Mouse (Mus musculus) MEL (cell line): ENCODE measurements around the gene Tmem164. TPM values are rescaled to one million over a fixed set of nuclear protein-coding genes. Genes with fewer than 3 reads are reported as not detected.
A peak's percentile ranks its signal among the peaks of the same experiment; 100 is the strongest.

Experiments
- DNase-seq: peaks from one replicate; pipeline ENCODE4 v3.0.0; 2011; ENCODE audit warnings: low read depth, low spot score
- H3K27ac ChIP-seq: 2 replicates; pipeline ENCODE4 v1.5.1; 2012; ENCODE audit warnings: low read depth, mild to moderate bottlenecking, control low read depth, low read length, moderate library complexity; ENCODE audit not compliant: control insufficient read depth
- H3K27me3 ChIP-seq, 2 experiments: fragments of 150-350 bp in 1 of 2; sonication (generic) in 1 of 2; 2 replicates each; pipeline ENCODE4 v1.6.1; 2012; ENCODE audit warnings: low read length in 2 of 2, mild to moderate bottlenecking in 2 of 2, improper control_type of control experiment in 1 of 2, moderate library complexity in 1 of 2; ENCODE audit not compliant: insufficient read depth in 2 of 2, control insufficient read depth in 1 of 2
- H3K36me3 ChIP-seq, 2 experiments: 2 replicates each; pipeline ENCODE4 v1.6.1; 2012 to 2014; ENCODE audit warnings: low read length in 2 of 2, improper control_type of control experiment in 1 of 2, inconsistent platforms in 1 of 2, mild to moderate bottlenecking in 1 of 2; ENCODE audit not compliant: insufficient read depth in 2 of 2, control insufficient read depth in 1 of 2
- H3K4me1 ChIP-seq, 2 experiments: fragments of 150-350 bp in 1 of 2; sonication (generic) in 1 of 2; 2 replicates each; pipeline ENCODE4 v1.6.1; 2012; ENCODE audit warnings: low read length in 2 of 2, improper control_type of control experiment in 1 of 2, mild to moderate bottlenecking in 1 of 2; ENCODE audit not compliant: insufficient read depth in 2 of 2, control insufficient read depth in 1 of 2
- H3K4me3 ChIP-seq, 2 experiments: fragments of 150-350 bp in 1 of 2; sonication (generic) in 1 of 2; 2 replicates each; pipeline ENCODE4 v1.5.1; 2012; ENCODE audit warnings: low read depth in 2 of 2, low read length in 2 of 2, mild to moderate bottlenecking in 2 of 2, moderate library complexity in 2 of 2, control low read depth in 1 of 2, improper control_type of control experiment in 1 of 2; ENCODE audit not compliant: control insufficient read depth in 1 of 2, insufficient read depth in 1 of 2
- H3K79me2 ChIP-seq: 2 replicates; pipeline ENCODE4 v1.6.1; 2012; ENCODE audit warnings: mild to moderate bottlenecking, low read length, moderate library complexity; ENCODE audit not compliant: control insufficient read depth, poor library complexity, insufficient read depth
- H3K9ac ChIP-seq: 2 replicates; pipeline ENCODE4 v1.6.1; 2012; ENCODE audit warnings: low read depth, mild to moderate bottlenecking, control low read depth, low read length, moderate library complexity; ENCODE audit not compliant: control insufficient read depth, poor library complexity, severe bottlenecking
- H3K9me3 ChIP-seq: fragments of 150-350 bp; sonication (generic); replicated peaks from 2 replicates; pipeline ENCODE4 v1.6.1; 2012; ENCODE audit warnings: mild to moderate bottlenecking, low read length, improper control_type of control experiment, moderate library complexity; ENCODE audit not compliant: insufficient read depth
- BHLHE40 ChIP-seq: IDR thresholded peaks from 2 replicates; pipeline ENCODE4 v1.6.1; 2012; ENCODE audit warnings: low read depth, mild to moderate bottlenecking, inconsistent platforms, low read length, improper control_type of control experiment, borderline replicate concordance
- CTCF ChIP-seq, 3 experiments: IDR thresholded peaks in 2 of 3; conservative IDR thresholded peaks in 1 of 3; 2 replicates each; pipeline ENCODE4 v1.5.1; 2011 to 2012; ENCODE audit warnings: low read length in 3 of 3, low read depth in 2 of 3, mild to moderate bottlenecking in 2 of 3, improper control_type of control experiment in 1 of 3, inconsistent platforms in 1 of 3, mixed read lengths in 1 of 3, moderate library complexity in 1 of 3; ENCODE audit not compliant: control insufficient read depth in 1 of 3, insufficient read depth in 1 of 3, poor library complexity in 1 of 3, severe bottlenecking in 1 of 3
- E2F4 ChIP-seq: IDR thresholded peaks from 2 replicates; pipeline ENCODE4 v1.6.1; 2011; ENCODE audit warnings: low read depth, low read length, improper control_type of control experiment, borderline replicate concordance
- ELF1 ChIP-seq: IDR thresholded peaks from 2 replicates; pipeline ENCODE4 v1.6.1; 2014; ENCODE audit warnings: low read depth, mild to moderate bottlenecking, inconsistent platforms, low read length, improper control_type of control experiment, moderate library complexity
- ETS1 ChIP-seq: IDR thresholded peaks from 2 replicates; pipeline ENCODE4 v1.6.1; 2012; ENCODE audit warnings: low read depth, mild to moderate bottlenecking, inconsistent platforms, low read length, improper control_type of control experiment, moderate library complexity
- JUND ChIP-seq: IDR thresholded peaks from 2 replicates; pipeline ENCODE4 v1.6.1; 2011; ENCODE audit warnings: low read depth, mild to moderate bottlenecking, improper control_type of control experiment, low read length
- KAT2A ChIP-seq: conservative IDR thresholded peaks from 2 replicates; pipeline ENCODE4 v1.6.1; 2012; ENCODE audit warnings: low read depth, low read length, improper control_type of control experiment, inconsistent platforms
- MAFK ChIP-seq: IDR thresholded peaks from 2 replicates; pipeline ENCODE4 v1.6.1; 2011; ENCODE audit warnings: low read depth, mild to moderate bottlenecking, low read length, improper control_type of control experiment, borderline replicate concordance
- MAZ ChIP-seq: IDR thresholded peaks from 2 replicates; pipeline ENCODE4 v1.6.1; 2012; ENCODE audit warnings: low read depth, mild to moderate bottlenecking, inconsistent platforms, low read length, improper control_type of control experiment
- MEF2A ChIP-seq: IDR thresholded peaks from 2 replicates; pipeline ENCODE4 v1.6.1; 2014; ENCODE audit warnings: low read depth, mild to moderate bottlenecking, inconsistent platforms, low read length, improper control_type of control experiment; ENCODE audit not compliant: poor library complexity, insufficient replicate concordance, severe bottlenecking; ENCODE audit errors: extremely low read depth
- MYB ChIP-seq: IDR thresholded peaks from 2 replicates; pipeline ENCODE4 v1.6.1; 2011; ENCODE audit warnings: mild to moderate bottlenecking, low read depth, low read length, improper control_type of control experiment
- MYC ChIP-seq: IDR thresholded peaks from 2 replicates; pipeline ENCODE4 v1.6.1; 2011; ENCODE audit warnings: low read depth, mild to moderate bottlenecking, low read length, improper control_type of control experiment, moderate library complexity
- POLR2A ChIP-seq, 2 experiments: IDR thresholded peaks; 2 replicates each; pipeline ENCODE4 v1.6.1; 2011 to 2012; ENCODE audit warnings: low read length in 2 of 2, mild to moderate bottlenecking in 2 of 2, control low read depth in 1 of 2, improper control_type of control experiment in 1 of 2, low read depth in 1 of 2, moderate library complexity in 1 of 2; ENCODE audit not compliant: control insufficient read depth in 1 of 2, insufficient read depth in 1 of 2, poor library complexity in 1 of 2
- SIN3A ChIP-seq: IDR thresholded peaks from 2 replicates; pipeline ENCODE4 v1.6.1; 2012; ENCODE audit warnings: low read length, improper control_type of control experiment, inconsistent platforms
- SMC3 ChIP-seq: IDR thresholded peaks from 2 replicates; pipeline ENCODE4 v1.6.1; 2011; ENCODE audit warnings: low read depth, low read length, improper control_type of control experiment
- USF2 ChIP-seq, 2 experiments: IDR thresholded peaks; 2 replicates each; pipeline ENCODE4 v1.6.1; 2011 to 2012; ENCODE audit warnings: improper control_type of control experiment in 2 of 2, low read length in 2 of 2, borderline replicate concordance in 1 of 2, inconsistent platforms in 1 of 2, low read depth in 1 of 2, mild to moderate bottlenecking in 1 of 2; ENCODE audit not compliant: insufficient read depth in 1 of 2
- ZC3H11A ChIP-seq: IDR thresholded peaks from 2 replicates; pipeline ENCODE4 v1.6.1; 2012; ENCODE audit warnings: low read depth, mild to moderate bottlenecking, inconsistent platforms, low read length, improper control_type of control experiment
- ZNF384 ChIP-seq: IDR thresholded peaks from 2 replicates; pipeline ENCODE4 v1.6.1; 2012; ENCODE audit warnings: low read depth, mild to moderate bottlenecking, inconsistent platforms, low read length, improper control_type of control experiment
- polyA plus RNA-seq, 2 experiments: library from polyadenylated mRNA; stranded (reverse) in 1 of 2; unstranded in 1 of 2; fragments of >175 nt in 1 of 2; fragments of >200 nt in 1 of 2; gene quantifications; 2 replicates each; pipeline versions ENCODE4 v1.2.1 to v1.2.4; 2012; ENCODE audit warnings: low replicate concordance in 2 of 2, low read depth in 1 of 2; ENCODE audit not compliant: insufficient read length in 2 of 2, insufficient read depth in 1 of 2, missing spikeins in 1 of 2
- total RNA-seq: library from RNA; depleted of rRNA; stranded (reverse); fragments of 300-350 nt; gene quantifications from 2 replicates; pipeline ENCODE4 v1.2.3, GENCODE M21; 2012

Gene Tmem164
- total and polyA plus RNA-seq, 3 experiments, result 34.3 to 92.4 (median 72.8) TPM

- DNase-seq, result no peak
- Histone ChIP-seq H3K4me3 (no peak overlapping the region), H3K79me2 (peaks cover 5% of the 10 kb centered on the region), H3K9me3 (no peaks in the 10 kb centered on the region), H3K27ac (no peak overlapping the region), H3K4me1 (peaks cover 5 to 14% of the 10 kb centered on the region in 2 experiments), H3K27me3 (no peaks in the 10 kb centered on the region), H3K9ac (no peak overlapping the region), H3K36me3 (peaks cover 18 to 24% of the 10 kb centered on the region in 2 experiments)
- no peak for TF ChIP-seq SMC3
- TF ChIP-seq MAFK, result no peak
- TF ChIP-seq BHLHE40, result no peak
- no peak for TF ChIP-seq USF2 (IDR thresholded peaks at IDR 0.05; ENCODE audit: borderline replicate concordance in 1 of 2, insufficient read depth in 1 of 2, low read depth in 1 of 2, low read length in 2 of 2)
- no peak for TF ChIP-seq ZNF384
- TF ChIP-seq JUND, result no peak
- TF ChIP-seq ZC3H11A, result no peak
- TF ChIP-seq CTCF (IDR thresholded peaks at IDR 0.05 in 2 of 3, conservative IDR thresholded peaks at IDR 0.05 in 1 of 3; ENCODE audit: control insufficient read depth in 1 of 3, insufficient read depth in 1 of 3, low read depth in 2 of 3, low read length in 3 of 3, poor library complexity in 1 of 3, severe bottlenecking in 1 of 3), result no peak
- TF ChIP-seq SIN3A, result no peak
- TF ChIP-seq E2F4, result no peak
- no peak for TF ChIP-seq MYC
- TF ChIP-seq ETS1, result no peak
- no peak for TF ChIP-seq KAT2A
- no peak for TF ChIP-seq POLR2A (IDR thresholded peaks at IDR 0.05; ENCODE audit: control insufficient read depth in 1 of 2, insufficient read depth in 1 of 2, low read depth in 1 of 2, low read length in 2 of 2, poor library complexity in 1 of 2)
- TF ChIP-seq ELF1, result no peak
- TF ChIP-seq MEF2A, result no peak
- TF ChIP-seq MAZ, result no peak
These were observed 13.1 kb downstream of the Tmem164 start for GRCm38 (mm10) chrX:142694338-142694737.

- H3K36me3 ChIP-seq, result peaks cover 16 to 23% of the 10 kb centered on the region in 2 experiments
- DNase-seq, result no peak
- no peaks in the 10 kb centered on the region for H3K27me3 ChIP-seq
- peaks cover 4% of the 10 kb centered on the region for H3K79me2 ChIP-seq
- no peak overlapping the region for H3K27ac ChIP-seq
- peaks cover 5 to 14% of the 10 kb centered on the region in 2 experiments for H3K4me1 ChIP-seq
- H3K4me3 ChIP-seq, result no peak overlapping the region
- H3K9ac ChIP-seq, result no peak overlapping the region
- H3K9me3 ChIP-seq, result no peaks in the 10 kb centered on the region
- TF ChIP-seq MYB, result no peak
- TF ChIP-seq ZNF384, result 0 out of 2 replicates have a peak, but pooled peaks have one; percentile 37
These were observed 13.7 kb downstream of the Tmem164 start for GRCm38 (mm10) chrX:142694856-142695255.
